In the genomic region with DNA sequence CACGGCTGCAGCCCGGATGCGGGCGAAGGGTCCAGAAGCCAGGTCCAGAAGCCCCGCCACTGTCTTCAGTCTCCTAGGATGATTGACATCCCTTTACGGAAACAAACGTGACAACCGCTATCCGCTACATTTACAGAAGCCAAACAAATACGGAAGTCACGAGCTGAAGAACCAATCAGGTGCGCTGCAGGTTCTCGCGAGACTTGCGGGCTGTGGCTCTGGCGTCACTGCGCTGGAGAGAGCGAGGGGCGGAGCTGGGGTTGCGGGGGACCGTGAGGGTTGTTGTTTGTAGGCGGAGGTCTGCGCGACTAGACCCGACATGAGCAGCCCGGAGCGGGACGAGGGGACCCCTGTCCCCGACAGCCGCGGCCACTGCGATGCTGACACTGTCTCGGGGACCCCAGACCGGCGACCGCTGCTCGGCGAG, we compare ENCODE assay signal across 8 mouse cellular contexts. TPM values are rescaled to one million over a fixed set of nuclear protein-coding genes. Genes with fewer than 3 reads are reported as not detected.
DNase-seq lines count a peak whose midpoint lies in the region; ATAC-seq lines count a peak whose summit lies in the region.

A gene (plus strand): TSS at position 229 of the 427 bp plus-strand sequence.

- H3K4me1 ChIP-seq in hindbrain, embryonic 15.5 days (replicated peaks) = peaks cover 27% of the 10 kb centered on the region

- H3K9ac ChIP-seq in hindbrain, embryonic 15.5 days = peak within 1 kb of the TSS; percentile 83

- peak; percentile 98 for DNase-seq in T-cell, adult 2 months (ENCODE audit: low spot score)
- DNase-seq in cerebellum, postnatal 36 days = peak; percentile 98
- peak; percentile 98 for DNase-seq in frontal cortex, postnatal 36 days (ENCODE audit: low spot score in 2 of 2)
- DNase-seq in left cerebral cortex, adult 11 months (ENCODE audit: low spot score) = peak; percentile 95
- peak; percentile 98 to 99 for DNase-seq in lung, postnatal 4 days
- DNase-seq in retina, postnatal 7 days (ENCODE audit: low read depth, low spot score) = peak; percentile 95
- peak; percentile 97 for DNase-seq in urinary bladder, adult 2 months (ENCODE audit: low spot score)

- WGBS in hindbrain, embryonic 15.5 days = under 1% methylated on average over 37 of the region's 38 CpGs

- peak within 1 kb of the TSS; percentile 87 for H3K27ac ChIP-seq in hindbrain, embryonic 15.5 days (replicated peaks)

- peak within 1 kb of the TSS; percentile 90 for H3K4me2 ChIP-seq in hindbrain, embryonic 15.5 days

- H3K36me3 ChIP-seq in hindbrain, embryonic 15.5 days = peaks cover 3% of the 10 kb centered on the region; the same call in 1 of the 2 replicates

- peak; percentile 99 for ATAC-seq in hindbrain, embryonic 15.5 days (ENCODE audit: low FRiP score, low read depth)

- H3K27me3 ChIP-seq in hindbrain, embryonic 15.5 days = no peaks in the 10 kb centered on the region

- H3K4me3 ChIP-seq in hindbrain, embryonic 15.5 days = peak within 1 kb of the TSS; percentile 73

- H3K9me3 ChIP-seq in hindbrain, embryonic 15.5 days = no peaks in the 10 kb centered on the region

RNA-seq across cellular contexts. Expression of the gene that starts here (rescaled TPM):
- polyA plus RNA-seq in hindbrain, embryonic 15.5 days (2015; fragmentation: Nextera tagmentation; extraction: Ambion mirVana) = 138 and 144 TPM in 2 replicates
- polyA plus RNA-seq in urinary bladder, adult 2 months (2012; rRNA removed) = 52.8 and 58.2 TPM in 2 replicates

Comparison
In these comparisons a context has a peak if more than half of its experiments do, and no peak if none do; other contexts are left out.
1. Peak in every context shown above with its lines: DNase-seq, ATAC-seq, H3K4me3 ChIP-seq and H3K27ac ChIP-seq.